Mouse (Mus musculus): ENCODE results near the gene Nck2. TPM values are rescaled to one million over a fixed set of nuclear protein-coding genes. Genes with fewer than 3 reads are reported as not detected.

Gene Nck2
- polyA plus RNA-seq, 1 experiment = 11.2 TPM

- H3K4me3 ChIP-seq (ENCODE audit: insufficient read depth, low read length) = no peak overlapping the region
- no peak overlapping the region for H3K27ac ChIP-seq (ENCODE audit: insufficient read depth, low read depth, low read length)
- peaks cover 63% of the 10 kb centered on the region for H3K4me1 ChIP-seq (ENCODE audit: control insufficient read depth, insufficient read depth, low read length)
- no peak for TF ChIP-seq CTCF (IDR thresholded peaks at IDR 0.05; ENCODE audit: low read depth, low read length)
- no peak for TF ChIP-seq POLR2A (IDR thresholded peaks at IDR 0.05; ENCODE audit: borderline replicate concordance, low read depth, low read length)
Observed at GRCm38 (mm10) chr1:43463941-43464682, 19.7 kb downstream of the Nck2 start.

- Histone ChIP-seq H3K4me3 (ENCODE audit: insufficient read depth, low read length) (no peak overlapping the region), H3K4me1 (ENCODE audit: control insufficient read depth, insufficient read depth, low read length) (peaks cover 63% of the 10 kb centered on the region), H3K27ac (ENCODE audit: insufficient read depth, low read depth, low read length) (peak overlapping the region; percentile 79)
- no peak for TF ChIP-seq CTCF (IDR thresholded peaks at IDR 0.05; ENCODE audit: low read depth, low read length)
- TF ChIP-seq POLR2A (IDR thresholded peaks at IDR 0.05; ENCODE audit: borderline replicate concordance, low read depth, low read length) = no peak
Observed at GRCm38 (mm10) chr1:43464976-43465375, 20.6 kb downstream of the Nck2 start.

- Histone ChIP-seq H3K4me3 (ENCODE audit: insufficient read depth, low read length) (no peak overlapping the region), H3K4me1 (ENCODE audit: control insufficient read depth, insufficient read depth, low read length) (peaks cover 69% of the 10 kb centered on the region), H3K27ac (ENCODE audit: insufficient read depth, low read depth, low read length) (peak overlapping the region; percentile 79)
- TF ChIP-seq POLR2A (IDR thresholded peaks at IDR 0.05; ENCODE audit: borderline replicate concordance, low read depth, low read length) = no peak
- no peak for TF ChIP-seq CTCF (IDR thresholded peaks at IDR 0.05; ENCODE audit: low read depth, low read length)
Observed at GRCm38 (mm10) chr1:43465957-43466624, 21.7 kb downstream of the Nck2 start.

GRCm38 (mm10) chr1:43467656-43468055, 23.3 kb downstream of the Nck2 start:
- H3K27ac ChIP-seq (ENCODE audit: insufficient read depth, low read depth, low read length) = no peak overlapping the region

GRCm38 (mm10) chr1:43468207-43468606, 23.8 kb downstream of the Nck2 start:
- H3K4me3 ChIP-seq (ENCODE audit: insufficient read depth, low read length) = no peak overlapping the region
- TF ChIP-seq CTCF (IDR thresholded peaks at IDR 0.05; ENCODE audit: low read depth, low read length) = no peak
- TF ChIP-seq POLR2A (IDR thresholded peaks at IDR 0.05; ENCODE audit: borderline replicate concordance, low read depth, low read length) = no peak
- H3K27ac ChIP-seq (ENCODE audit: insufficient read depth, low read depth, low read length) = no peak overlapping the region
- peaks cover 69% of the 10 kb centered on the region for H3K4me1 ChIP-seq (ENCODE audit: control insufficient read depth, insufficient read depth, low read length)

More at GRCm38 (mm10) chr1:43467656-43468055, 23.3 kb downstream of the Nck2 start:
- Histone ChIP-seq H3K4me1 (ENCODE audit: control insufficient read depth, insufficient read depth, low read length) (peaks cover 71% of the 10 kb centered on the region), H3K4me3 (ENCODE audit: insufficient read depth, low read length) (no peak overlapping the region)
- TF ChIP-seq CTCF (IDR thresholded peaks at IDR 0.05; ENCODE audit: low read depth, low read length) (no peak), POLR2A (IDR thresholded peaks at IDR 0.05; ENCODE audit: borderline replicate concordance, low read depth, low read length) (no peak)

- TF ChIP-seq POLR2A (IDR thresholded peaks at IDR 0.05; ENCODE audit: borderline replicate concordance, low read depth, low read length) = no peak
- no peak for TF ChIP-seq CTCF (IDR thresholded peaks at IDR 0.05; ENCODE audit: low read depth, low read length)
- no peak overlapping the region for H3K27ac ChIP-seq (ENCODE audit: insufficient read depth, low read depth, low read length)
- H3K4me3 ChIP-seq (ENCODE audit: insufficient read depth, low read length) = no peak overlapping the region
- peaks cover 68% of the 10 kb centered on the region for H3K4me1 ChIP-seq (ENCODE audit: control insufficient read depth, insufficient read depth, low read length)
Observed at GRCm38 (mm10) chr1:43468978-43469377, 24.6 kb downstream of the Nck2 start.

GRCm38 (mm10) chr1:43470421-43471179, 26.2 kb downstream of the Nck2 start:
- TF ChIP-seq POLR2A (IDR thresholded peaks at IDR 0.05; ENCODE audit: borderline replicate concordance, low read depth, low read length) = no peak
- no peak for TF ChIP-seq CTCF (IDR thresholded peaks at IDR 0.05; ENCODE audit: low read depth, low read length)
- Histone ChIP-seq H3K4me3 (ENCODE audit: insufficient read depth, low read length) (no peak overlapping the region), H3K27ac (ENCODE audit: insufficient read depth, low read depth, low read length) (no peak overlapping the region), H3K4me1 (ENCODE audit: control insufficient read depth, insufficient read depth, low read length) (peaks cover 67% of the 10 kb centered on the region)

- TF ChIP-seq CTCF (IDR thresholded peaks at IDR 0.05; ENCODE audit: low read depth, low read length) = no peak
- no peak for TF ChIP-seq POLR2A (IDR thresholded peaks at IDR 0.05; ENCODE audit: borderline replicate concordance, low read depth, low read length)
- Histone ChIP-seq H3K4me1 (ENCODE audit: control insufficient read depth, insufficient read depth, low read length) (peaks cover 62% of the 10 kb centered on the region), H3K27ac (ENCODE audit: insufficient read depth, low read depth, low read length) (no peak overlapping the region), H3K4me3 (ENCODE audit: insufficient read depth, low read length) (no peak overlapping the region)
Observed at GRCm38 (mm10) chr1:43471180-43472045, 27.0 kb downstream of the Nck2 start.

- Histone ChIP-seq H3K27ac (ENCODE audit: insufficient read depth, low read depth, low read length) (no peak overlapping the region), H3K4me3 (ENCODE audit: insufficient read depth, low read length) (no peak overlapping the region), H3K4me1 (ENCODE audit: control insufficient read depth, insufficient read depth, low read length) (peaks cover 56% of the 10 kb centered on the region)
- TF ChIP-seq CTCF (IDR thresholded peaks at IDR 0.05; ENCODE audit: low read depth, low read length) = no peak
- no peak for TF ChIP-seq POLR2A (IDR thresholded peaks at IDR 0.05; ENCODE audit: borderline replicate concordance, low read depth, low read length)
Observed at GRCm38 (mm10) chr1:43472046-43472649, 27.8 kb downstream of the Nck2 start.
